Mouse (Mus musculus): Measurements from ENCODE around the gene Dek. TPM values are rescaled to one million over a fixed set of nuclear protein-coding genes. Genes with fewer than 3 reads are reported as not detected.

Dek gene
- polyA plus RNA-seq, 1 experiment: 48.6 TPM

GRCm38 (mm10) chr13:47067001-47067400 is 39.0 kb downstream of the Dek start:
- no peak overlapping the region for H3K27ac ChIP-seq (ENCODE audit: insufficient read depth, low read length)
- WGBS: 92% methylated on average over 6 of the region's 6 CpGs
- no peaks in the 10 kb centered on the region for H3K27me3 ChIP-seq (ENCODE audit: control insufficient read depth, insufficient read depth, low read length)
- no peak overlapping the region for H3K4me3 ChIP-seq (replicated peaks; ENCODE audit: insufficient read depth, low read depth, low read length)
- no peaks in the 10 kb centered on the region for H3K4me1 ChIP-seq (ENCODE audit: control insufficient read depth, insufficient read depth, low read length)
- TF ChIP-seq CTCF (IDR thresholded peaks at IDR 0.05; ENCODE audit: borderline replicate concordance, insufficient read depth, low read depth, low read length) (no peak), POLR2A (IDR thresholded peaks at IDR 0.05; ENCODE audit: borderline replicate concordance, insufficient read depth, low read length) (no peak)
- DNase-seq: no peak

- WGBS: 98% methylated on average over 10 of the region's 10 CpGs
- no peak for TF ChIP-seq CTCF (IDR thresholded peaks at IDR 0.05; ENCODE audit: borderline replicate concordance, insufficient read depth, low read depth, low read length)
- TF ChIP-seq POLR2A (IDR thresholded peaks at IDR 0.05; ENCODE audit: borderline replicate concordance, insufficient read depth, low read length): no peak
- no peak overlapping the region for H3K4me3 ChIP-seq (replicated peaks; ENCODE audit: insufficient read depth, low read depth, low read length)
Observed at GRCm38 (mm10) chr13:47066516-47066915, 39.5 kb downstream of the Dek start.

DNA sequence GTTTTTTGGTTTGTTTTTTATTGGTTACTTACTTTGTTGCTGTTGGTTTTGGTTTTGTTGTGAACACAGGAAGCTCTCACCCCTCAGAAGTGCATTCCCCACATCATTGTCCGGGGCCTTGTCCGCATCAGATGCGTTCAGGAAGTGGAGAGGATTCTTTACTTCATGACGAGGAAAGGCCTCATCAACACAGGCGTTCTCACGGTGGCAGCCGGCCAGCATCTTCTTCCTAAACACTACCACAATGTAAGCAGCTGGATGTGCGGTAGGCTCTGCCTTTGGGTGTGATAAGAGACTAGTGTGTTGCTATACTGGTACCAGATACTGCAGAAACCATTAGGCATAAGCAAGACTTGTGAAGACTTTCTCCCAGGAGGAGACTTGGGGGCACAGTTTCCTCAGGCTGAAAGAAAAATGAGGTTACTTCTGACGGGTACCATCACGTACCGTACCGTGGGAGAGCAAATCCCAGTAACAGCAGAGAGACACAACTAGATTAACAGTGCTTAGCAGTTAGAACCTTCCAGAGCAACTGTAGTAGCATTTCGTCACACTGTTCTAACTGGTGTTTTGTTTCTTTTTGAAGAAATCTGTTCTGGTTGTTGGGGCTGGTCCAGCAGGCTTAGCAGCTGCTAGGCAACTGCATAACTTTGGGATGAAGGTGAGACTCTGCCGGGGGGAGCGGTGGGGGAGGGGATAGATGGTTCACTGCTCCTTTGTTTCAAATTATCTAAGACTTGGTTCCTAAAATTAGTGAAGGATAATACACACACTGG is 41.8 kb downstream of the Dek start:
- TF ChIP-seq POLR2A (IDR thresholded peaks at IDR 0.05; ENCODE audit: borderline replicate concordance, insufficient read depth, low read length) (no peak), CTCF (IDR thresholded peaks at IDR 0.05; ENCODE audit: borderline replicate concordance, insufficient read depth, low read depth, low read length) (no peak)
- Histone ChIP-seq H3K27ac (ENCODE audit: insufficient read depth, low read length) (no peak overlapping the region), H3K4me3 (replicated peaks; ENCODE audit: insufficient read depth, low read depth, low read length) (no peak overlapping the region), H3K4me1 (ENCODE audit: control insufficient read depth, insufficient read depth, low read length) (no peaks in the 10 kb centered on the region), H3K27me3 (ENCODE audit: control insufficient read depth, insufficient read depth, low read length) (no peaks in the 10 kb centered on the region)
- no peak for DNase-seq
- 70% methylated on average over 15 of the region's 15 CpGs for WGBS

More at GRCm38 (mm10) chr13:47066516-47066915, 39.5 kb downstream of the Dek start:
- Histone ChIP-seq H3K27me3 (ENCODE audit: control insufficient read depth, insufficient read depth, low read length) (no peaks in the 10 kb centered on the region), H3K4me1 (ENCODE audit: control insufficient read depth, insufficient read depth, low read length) (no peaks in the 10 kb centered on the region), H3K27ac (ENCODE audit: insufficient read depth, low read length) (no peak overlapping the region)
- DNase-seq: no peak

- no peaks in the 10 kb centered on the region for H3K4me1 ChIP-seq (ENCODE audit: control insufficient read depth, insufficient read depth, low read length)
- H3K4me3 ChIP-seq (replicated peaks; ENCODE audit: insufficient read depth, low read depth, low read length): no peak overlapping the region
- no peak for DNase-seq
- whole genome bisulfite sequencing: 90% methylated on average over 17 of the region's 17 CpGs
- TF ChIP-seq POLR2A (IDR thresholded peaks at IDR 0.05; ENCODE audit: borderline replicate concordance, insufficient read depth, low read length) (no peak), CTCF (IDR thresholded peaks at IDR 0.05; ENCODE audit: borderline replicate concordance, insufficient read depth, low read depth, low read length) (no peak)
- H3K27me3 ChIP-seq (ENCODE audit: control insufficient read depth, insufficient read depth, low read length): no peaks in the 10 kb centered on the region
- H3K27ac ChIP-seq (ENCODE audit: insufficient read depth, low read length): no peak overlapping the region
Observed at GRCm38 (mm10) chr13:47062756-47063155, 43.2 kb downstream of the Dek start.

GRCm38 (mm10) chr13:47056781-47057180 is 49.2 kb downstream of the Dek start:
- no peak for DNase-seq
- H3K4me3 ChIP-seq (replicated peaks; ENCODE audit: insufficient read depth, low read depth, low read length): no peak overlapping the region
- WGBS: 94% methylated on average over 5 of the region's 5 CpGs
- H3K4me1 ChIP-seq (ENCODE audit: control insufficient read depth, insufficient read depth, low read length): no peaks in the 10 kb centered on the region
- no peak overlapping the region for H3K27ac ChIP-seq (ENCODE audit: insufficient read depth, low read length)
- no peaks in the 10 kb centered on the region for H3K27me3 ChIP-seq (ENCODE audit: control insufficient read depth, insufficient read depth, low read length)
- no peak for TF ChIP-seq POLR2A (IDR thresholded peaks at IDR 0.05; ENCODE audit: borderline replicate concordance, insufficient read depth, low read length)
- no peak for TF ChIP-seq CTCF (IDR thresholded peaks at IDR 0.05; ENCODE audit: borderline replicate concordance, insufficient read depth, low read depth, low read length)

DNA sequence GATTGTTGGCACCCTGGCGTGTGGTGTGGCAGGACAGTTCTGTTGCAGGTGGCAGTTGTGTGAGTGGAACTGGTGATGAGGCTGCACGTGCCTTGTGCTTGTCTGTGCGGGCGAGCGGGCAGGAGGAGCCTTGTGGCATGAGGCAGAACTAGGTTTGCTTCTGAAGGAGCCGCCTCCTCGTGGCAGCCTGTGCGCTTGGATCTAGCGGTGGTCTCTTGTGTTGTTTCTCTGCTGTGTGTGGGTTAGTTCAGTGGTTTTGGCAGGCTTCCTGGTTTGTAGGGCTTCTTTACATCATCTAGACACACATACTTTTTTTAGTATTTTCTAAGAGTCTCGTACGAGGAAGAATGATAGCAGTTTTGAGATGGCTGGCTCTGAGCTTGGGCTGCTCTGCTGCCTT is 49.9 kb downstream of the Dek start:
- WGBS: 83% methylated on average over 11 of the region's 11 CpGs
- no peaks in the 10 kb centered on the region for H3K4me1 ChIP-seq (ENCODE audit: control insufficient read depth, insufficient read depth, low read length)
- no peaks in the 10 kb centered on the region for H3K27me3 ChIP-seq (ENCODE audit: control insufficient read depth, insufficient read depth, low read length)
- no peak overlapping the region for H3K4me3 ChIP-seq (replicated peaks; ENCODE audit: insufficient read depth, low read depth, low read length)
- TF ChIP-seq POLR2A (IDR thresholded peaks at IDR 0.05; ENCODE audit: borderline replicate concordance, insufficient read depth, low read length): no peak
- TF ChIP-seq CTCF (IDR thresholded peaks at IDR 0.05; ENCODE audit: borderline replicate concordance, insufficient read depth, low read depth, low read length): no peak
- H3K27ac ChIP-seq (ENCODE audit: insufficient read depth, low read length): no peak overlapping the region
- DNase-seq: no peak

GRCm38 (mm10) chr13:47053971-47054370 is 52.0 kb downstream of the Dek start:
- Histone ChIP-seq H3K4me1 (ENCODE audit: control insufficient read depth, insufficient read depth, low read length) (no peaks in the 10 kb centered on the region), H3K27ac (ENCODE audit: insufficient read depth, low read length) (no peak overlapping the region), H3K4me3 (replicated peaks; ENCODE audit: insufficient read depth, low read depth, low read length) (no peak overlapping the region), H3K27me3 (ENCODE audit: control insufficient read depth, insufficient read depth, low read length) (no peaks in the 10 kb centered on the region)
- TF ChIP-seq POLR2A (IDR thresholded peaks at IDR 0.05; ENCODE audit: borderline replicate concordance, insufficient read depth, low read length) (no peak), CTCF (IDR thresholded peaks at IDR 0.05; ENCODE audit: borderline replicate concordance, insufficient read depth, low read depth, low read length) (no peak)
- no peak for DNase-seq
- 39% methylated on average over 10 of the region's 10 CpGs for WGBS

GRCm38 (mm10) chr13:47050009-47050408 is 56.0 kb downstream of the Dek start:
- Histone ChIP-seq H3K4me3 (replicated peaks; ENCODE audit: insufficient read depth, low read depth, low read length) (no peak overlapping the region), H3K4me1 (ENCODE audit: control insufficient read depth, insufficient read depth, low read length) (no peaks in the 10 kb centered on the region), H3K27ac (ENCODE audit: insufficient read depth, low read length) (no peak overlapping the region), H3K27me3 (ENCODE audit: control insufficient read depth, insufficient read depth, low read length) (no peaks in the 10 kb centered on the region)
- WGBS: 89% methylated on average over 4 of the region's 4 CpGs
- no peak for DNase-seq
- TF ChIP-seq CTCF (IDR thresholded peaks at IDR 0.05; ENCODE audit: borderline replicate concordance, insufficient read depth, low read depth, low read length) (no peak), POLR2A (IDR thresholded peaks at IDR 0.05; ENCODE audit: borderline replicate concordance, insufficient read depth, low read length) (no peak)
